Mouse (Mus musculus): ENCODE measurements around the gene Tnfaip1. TPM values are rescaled to one million over a fixed set of nuclear protein-coding genes. Genes with fewer than 3 reads are reported as not detected.

Tnfaip1 gene
- polyA plus RNA-seq, 1 experiment from 2014 or later: 52.4 TPM

- peak; percentile 95 for ATAC-seq (ENCODE audit: low FRiP score)
- peaks cover 48% of the 10 kb centered on the region for H3K36me3 ChIP-seq
- WGBS: under 1% methylated on average over 60 of the region's 67 CpGs
Observed at GRCm38 (mm10) chr11:78512025-78512957, 23.8 kb downstream of the Tnfaip1 start, which contains the start of the genes Tmem199 and Poldip2. TSS of gene Tmem199 (minus strand) at chr11:78512172. TSS of gene Poldip2 (plus strand) at chr11:78512193.

GRCm38 (mm10) chr11:78509148-78509547 is 27.0 kb downstream of the Tnfaip1 start:
- H3K27ac ChIP-seq: no peak overlapping the region
- no peak overlapping the region for H3K4me3 ChIP-seq
- H3K27me3 ChIP-seq: no peaks in the 10 kb centered on the region
- peaks cover 46% of the 10 kb centered on the region for H3K36me3 ChIP-seq
- H3K9ac ChIP-seq: no peak overlapping the region
- 83% methylated on average over 5 of the region's 5 CpGs for WGBS
- no peaks in the 10 kb centered on the region for H3K9me3 ChIP-seq
- H3K4me1 ChIP-seq (replicated peaks): peaks cover 21% of the 10 kb centered on the region
- ATAC-seq (ENCODE audit: low FRiP score): no peak
- no peak overlapping the region for H3K4me2 ChIP-seq

More at GRCm38 (mm10) chr11:78512025-78512957, 23.8 kb downstream of the Tnfaip1 start, which contains the start of the genes Tmem199 and Poldip2:
- no peaks in the 10 kb centered on the region for H3K27me3 ChIP-seq
- H3K4me1 ChIP-seq (replicated peaks): peaks cover 21% of the 10 kb centered on the region
- H3K9me3 ChIP-seq: no peaks in the 10 kb centered on the region
- peak within 1 kb of the TSS; percentile 94 for H3K4me2 ChIP-seq
- H3K9ac ChIP-seq: peak within 1 kb of the TSS; percentile 97
- H3K4me3 ChIP-seq: peak within 1 kb of the TSS; percentile 88
- H3K27ac ChIP-seq: peak within 1 kb of the TSS; percentile 91

- Histone ChIP-seq H3K4me1 (replicated peaks) (no peaks in the 10 kb centered on the region), H3K9ac (no peak overlapping the region), H3K27ac (no peak overlapping the region), H3K4me2 (no peak overlapping the region), H3K4me3 (no peak overlapping the region), H3K36me3 (peaks cover 44% of the 10 kb centered on the region), H3K27me3 (peaks cover 11% of the 10 kb centered on the region), H3K9me3 (no peaks in the 10 kb centered on the region)
- ATAC-seq (ENCODE audit: low FRiP score): no peak
- 85% methylated on average over 3 of the region's 3 CpGs for WGBS
Observed at GRCm38 (mm10) chr11:78505430-78505829, 30.7 kb downstream of the Tnfaip1 start.

GRCm38 (mm10) chr11:78502909-78503650 is 33.1 kb downstream of the Tnfaip1 start, which contains the start of gene Sebox:
TSS of gene Sebox (plus strand) at chr11:78503447.
- no peak within 1 kb of the TSS for H3K9ac ChIP-seq
- H3K4me3 ChIP-seq: no peak within 1 kb of the TSS
- no peak within 1 kb of the TSS for H3K27ac ChIP-seq
- peaks cover 27% of the 10 kb centered on the region for H3K27me3 ChIP-seq
- ATAC-seq (ENCODE audit: low FRiP score): no peak
- no peaks in the 10 kb centered on the region for H3K9me3 ChIP-seq
- peaks cover 6% of the 10 kb centered on the region for H3K4me1 ChIP-seq (replicated peaks)
- H3K4me2 ChIP-seq: no peak within 1 kb of the TSS
- WGBS: 69% methylated on average over 7 of the region's 7 CpGs
- H3K36me3 ChIP-seq: peaks cover 31% of the 10 kb centered on the region

- H3K36me3 ChIP-seq: peaks cover 16% of the 10 kb centered on the region
- 0 out of 2 replicates have a peak overlapping the region, but pooled peaks have one; percentile 13 for H3K4me2 ChIP-seq
- no peaks in the 10 kb centered on the region for H3K9me3 ChIP-seq
- no peak for ATAC-seq (ENCODE audit: low FRiP score)
- H3K9ac ChIP-seq: no peak overlapping the region
- H3K4me1 ChIP-seq (replicated peaks): peaks cover 11% of the 10 kb centered on the region
- H3K27me3 ChIP-seq: peaks cover 27% of the 10 kb centered on the region
- no peak overlapping the region for H3K4me3 ChIP-seq
- 86% methylated on average over 20 of the region's 20 CpGs for WGBS
- H3K27ac ChIP-seq: no peak overlapping the region
Observed at GRCm38 (mm10) chr11:78501529-78501928, 34.6 kb downstream of the Tnfaip1 start.

GRCm38 (mm10) chr11:78500623-78501202 is 35.4 kb downstream of the Tnfaip1 start:
- H3K9me3 ChIP-seq: no peaks in the 10 kb centered on the region
- H3K4me2 ChIP-seq: peak overlapping the region; percentile 18; the same call in 1 of the 2 replicates
- H3K4me1 ChIP-seq (replicated peaks): peaks cover 20% of the 10 kb centered on the region
- peak overlapping the region; percentile 18 for H3K4me3 ChIP-seq
- peak overlapping the region; percentile 53; the same call in 1 of the 2 replicates for H3K9ac ChIP-seq
- no peak overlapping the region for H3K27ac ChIP-seq
- ATAC-seq (ENCODE audit: low FRiP score): no peak
- 79% methylated on average over 9 of the region's 9 CpGs for whole genome bisulfite sequencing
- peaks cover 27% of the 10 kb centered on the region for H3K27me3 ChIP-seq
- H3K36me3 ChIP-seq: peaks cover 7% of the 10 kb centered on the region

GRCm38 (mm10) chr11:78499543-78499942 is 36.6 kb downstream of the Tnfaip1 start:
- Histone ChIP-seq H3K4me1 (replicated peaks) (peaks cover 31% of the 10 kb centered on the region), H3K36me3 (no peaks in the 10 kb centered on the region), H3K9me3 (no peaks in the 10 kb centered on the region), H3K9ac (0 out of 2 replicates have a peak overlapping the region, but pooled peaks have one; percentile 53), H3K27me3 (peaks cover 35% of the 10 kb centered on the region), H3K27ac (peak overlapping the region; percentile 19; the same call in 1 of the 2 replicates), H3K4me3 (peak overlapping the region; percentile 18), H3K4me2 (peak overlapping the region; percentile 6)
- 56% methylated on average over 16 of the region's 16 CpGs for whole genome bisulfite sequencing
- no peak for ATAC-seq (ENCODE audit: low FRiP score)

GRCm38 (mm10) chr11:78499004-78499403 is 37.1 kb downstream of the Tnfaip1 start, which contains the start of gene Vtn:
TSS of gene Vtn (plus strand) at chr11:78499091.
- ATAC-seq (ENCODE audit: low FRiP score): no peak
- Histone ChIP-seq H3K9ac (peak within 1 kb of the TSS; percentile 72), H3K4me1 (replicated peaks) (peaks cover 37% of the 10 kb centered on the region), H3K9me3 (no peaks in the 10 kb centered on the region), H3K4me3 (peak within 1 kb of the TSS; percentile 73), H3K4me2 (peak within 1 kb of the TSS; percentile 71), H3K27ac (peak within 1 kb of the TSS; percentile 96), H3K27me3 (peaks cover 40% of the 10 kb centered on the region), H3K36me3 (no peaks in the 10 kb centered on the region)
- 50% methylated on average over 7 of the region's 7 CpGs for WGBS

GRCm38 (mm10) chr11:78497544-78498522 is 38.3 kb downstream of the Tnfaip1 start, which contains the start of gene Sarm1:
TSS of gene Sarm1 (minus strand) at chr11:78497754.
- H3K4me1 ChIP-seq (replicated peaks): peaks cover 37% of the 10 kb centered on the region
- H3K27me3 ChIP-seq: peaks cover 41% of the 10 kb centered on the region
- peak; percentile 97 for ATAC-seq (ENCODE audit: low FRiP score)
- no peaks in the 10 kb centered on the region for H3K36me3 ChIP-seq
- peak within 1 kb of the TSS; percentile 73 for H3K4me3 ChIP-seq
- peak within 1 kb of the TSS; percentile 96 for H3K27ac ChIP-seq
- H3K9ac ChIP-seq: peak within 1 kb of the TSS; percentile 94
- WGBS: 4% methylated on average over 35 of the region's 36 CpGs
- no peaks in the 10 kb centered on the region for H3K9me3 ChIP-seq
- H3K4me2 ChIP-seq: peak within 1 kb of the TSS; percentile 71

GRCm38 (mm10) chr11:78497071-78497541 is 39.0 kb downstream of the Tnfaip1 start:
- peaks cover 47% of the 10 kb centered on the region for H3K27me3 ChIP-seq
- peaks cover 37% of the 10 kb centered on the region for H3K4me1 ChIP-seq (replicated peaks)
- peak overlapping the region; percentile 96 for H3K27ac ChIP-seq
- H3K4me3 ChIP-seq: peak overlapping the region; percentile 73
- WGBS: under 1% methylated on average over 44 of the region's 44 CpGs
- H3K9ac ChIP-seq: peak overlapping the region; percentile 94
- no peaks in the 10 kb centered on the region for H3K9me3 ChIP-seq
- peak overlapping the region; percentile 71 for H3K4me2 ChIP-seq
- no peaks in the 10 kb centered on the region for H3K36me3 ChIP-seq
- peak; percentile 86 for ATAC-seq (ENCODE audit: low FRiP score)

All from hindbrain, embryonic 13.5 days (tissue).